Mouse (Mus musculus): Measurements from ENCODE around the gene Creld2. TPM values are rescaled to one million over a fixed set of nuclear protein-coding genes. Genes with fewer than 3 reads are reported as not detected.
A peak's percentile ranks its signal among the peaks of the same experiment; 100 is the strongest.

Creld2 gene
- total RNA-seq, 1 experiment from 2014 or later, result 35.0 TPM

DNA sequence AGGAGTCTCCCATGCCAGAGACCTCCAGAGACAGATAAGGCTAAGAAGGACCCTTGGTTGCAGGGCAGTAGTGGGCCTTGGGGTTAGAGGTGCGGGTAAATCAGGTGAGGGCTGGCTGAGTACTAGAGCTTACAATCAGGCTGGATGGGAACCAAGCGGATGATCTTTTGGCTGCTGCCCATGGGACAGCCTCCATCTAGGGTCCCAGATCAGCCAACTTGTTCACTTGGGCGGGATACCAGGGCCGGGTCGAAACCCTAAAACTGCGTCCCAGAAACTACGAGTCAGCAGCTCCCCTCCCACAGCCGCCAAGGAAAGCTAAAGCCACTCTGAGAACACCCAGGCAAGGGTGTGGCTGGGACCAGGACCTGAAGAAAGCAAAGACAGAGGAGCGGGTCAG lies 33.7 kb downstream of the Creld2 start:
- DNase-seq, result no peak

GRCm38 (mm10) chr15:88854119-88854968 lies 34.9 kb downstream of the Creld2 start:
- peak; percentile 38 for DNase-seq

DNA sequence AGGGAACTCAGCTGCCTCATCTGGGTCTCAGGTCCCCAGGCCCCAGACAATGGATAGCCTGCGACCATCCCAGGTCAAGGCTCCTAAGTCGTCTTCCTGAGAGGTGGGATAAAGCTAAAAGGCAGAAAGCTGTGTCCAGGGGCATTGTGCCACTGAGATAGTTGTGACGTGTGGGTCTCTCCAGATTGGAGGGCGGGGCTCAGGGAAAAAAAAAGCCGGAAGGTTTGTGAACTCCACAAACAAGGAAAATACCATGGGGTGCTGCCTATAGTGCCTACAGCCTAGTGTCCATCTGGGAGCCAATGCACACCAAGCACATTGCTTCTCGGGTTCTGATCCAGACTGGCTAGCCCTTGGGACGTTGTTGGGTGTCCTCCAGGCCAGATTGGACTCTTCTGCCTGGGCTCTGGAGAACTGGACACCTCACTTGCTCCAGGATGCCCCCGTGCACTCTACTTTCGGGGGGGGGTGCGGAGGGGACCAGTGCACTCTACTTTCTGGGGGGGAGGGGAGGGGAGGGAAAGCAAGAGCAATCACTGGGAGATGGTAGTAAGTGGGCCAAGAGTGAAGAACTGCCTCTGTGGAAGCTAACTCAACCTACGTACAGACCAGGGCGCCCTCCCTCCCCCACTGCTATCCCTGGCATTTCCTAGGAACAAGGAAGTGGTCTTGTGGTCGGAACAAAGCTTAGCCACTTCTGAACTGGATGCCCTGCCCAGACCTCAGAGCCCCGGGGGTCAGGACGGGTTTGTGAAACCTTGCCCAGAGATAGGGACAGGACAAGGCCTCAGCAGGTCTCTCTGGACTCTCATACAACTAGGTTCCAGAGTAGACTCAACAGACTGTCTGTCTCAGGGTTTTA lies 35.8 kb downstream of the Creld2 start:
- peak; percentile 40 for DNase-seq

GRCm38 (mm10) chr15:88855896-88856417 lies 36.5 kb downstream of the Creld2 start:
- DNase-seq, result no peak

DNA sequence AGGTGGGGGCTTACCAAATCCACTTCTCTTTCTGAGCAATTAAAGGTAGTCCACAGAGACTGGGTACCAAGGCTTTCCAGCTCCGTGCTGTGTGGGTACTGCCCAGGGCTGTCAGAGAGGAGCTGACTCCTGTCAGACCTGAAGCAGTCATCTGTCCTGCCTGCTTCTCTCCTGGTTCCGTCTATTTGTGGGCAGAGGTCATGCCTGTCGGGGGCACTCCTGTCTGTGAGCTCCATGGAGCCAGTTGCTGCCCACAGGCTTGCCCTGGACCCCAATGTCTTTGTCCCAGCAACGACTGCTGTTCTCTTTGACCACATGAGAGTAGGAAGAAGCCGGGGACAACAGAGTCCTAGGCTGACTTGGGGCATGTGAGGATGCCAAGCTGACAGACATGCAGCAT lies 37.2 kb downstream of the Creld2 start:
- DNase-seq, result no peak

DNA sequence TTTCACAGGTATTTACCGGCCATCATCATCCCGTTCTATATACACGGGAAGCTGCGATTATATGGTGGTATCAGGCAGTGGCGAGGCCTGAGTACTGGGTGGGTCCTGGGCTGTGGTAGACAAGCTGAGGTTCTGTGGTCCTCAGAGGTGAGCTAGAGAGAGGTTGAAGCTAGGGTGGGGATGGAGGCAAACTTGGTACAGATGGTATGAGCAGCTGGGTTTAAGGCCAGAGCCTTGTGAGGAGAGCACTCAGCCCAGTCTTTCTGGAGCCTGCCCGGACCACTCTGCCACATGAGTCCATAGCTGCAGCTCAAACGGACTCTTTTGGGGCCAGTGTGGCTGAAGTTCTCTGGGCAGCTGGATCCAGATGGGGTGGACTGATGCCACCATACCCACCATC lies 37.9 kb downstream of the Creld2 start:
- no peak for DNase-seq

DNA sequence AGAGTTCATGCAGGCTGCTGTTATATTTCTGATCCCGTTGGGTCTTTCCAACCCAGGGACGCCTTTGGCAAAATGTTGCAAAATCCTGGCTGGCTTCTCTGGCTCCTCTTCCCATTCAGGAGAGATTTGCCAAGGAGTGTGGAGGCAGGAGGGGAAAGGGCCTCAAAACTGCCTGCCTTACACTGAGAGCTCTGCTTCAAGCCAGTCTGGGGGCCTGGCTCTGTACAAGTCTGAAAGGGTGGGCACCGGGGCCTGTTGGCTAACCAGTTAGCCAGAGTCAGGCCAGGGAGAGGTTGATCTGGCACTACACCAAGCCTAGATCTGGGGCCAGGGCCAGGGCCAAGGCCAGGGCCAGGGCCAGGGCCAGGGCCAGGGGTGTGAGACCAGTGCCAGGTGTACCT lies 38.7 kb downstream of the Creld2 start:
- DNase-seq, result peak; percentile 73

DNA sequence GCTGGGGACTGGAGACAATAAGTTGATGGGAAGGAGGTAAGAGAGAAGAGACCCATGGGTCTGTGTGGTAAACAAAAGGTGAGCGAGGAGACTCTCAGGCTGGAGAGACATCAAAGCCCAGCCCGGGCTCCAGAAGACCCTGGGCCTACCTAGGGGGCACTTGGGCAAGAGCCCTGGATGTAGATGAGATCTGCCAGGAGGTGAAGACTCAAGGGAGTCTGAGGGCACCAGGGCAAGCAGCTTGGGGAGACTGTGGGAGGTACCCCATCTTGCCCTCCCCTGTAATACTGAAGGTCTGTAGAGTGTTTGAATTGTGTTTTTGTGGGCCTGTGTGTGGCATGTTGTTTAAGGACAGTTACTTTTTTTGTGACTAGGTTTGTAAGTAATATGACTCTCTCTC lies 39.3 kb downstream of the Creld2 start:
- DNase-seq, result no peak

- DNase-seq, result peak; percentile 48
Measured at GRCm38 (mm10) chr15:88859206-88859970, 39.9 kb downstream of the Creld2 start.

DNA sequence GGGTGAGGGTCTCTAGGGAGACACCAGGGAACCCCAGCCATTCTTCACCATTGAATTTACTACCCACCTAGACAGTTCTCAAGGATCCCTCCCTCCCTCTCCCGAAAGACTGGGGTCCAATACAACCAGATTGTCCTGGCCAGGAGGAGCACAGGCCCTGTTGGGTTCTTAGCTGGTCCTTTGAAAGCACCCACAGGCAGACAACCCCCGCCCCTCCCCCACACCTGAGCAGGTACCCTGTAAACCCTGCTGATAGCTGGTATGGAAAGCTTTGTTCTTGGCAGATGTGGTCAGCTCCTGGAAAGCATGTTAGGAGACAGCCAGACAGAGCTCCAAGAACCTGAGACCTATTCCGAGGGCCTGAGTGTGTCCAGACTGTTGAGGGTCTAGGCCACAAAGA lies 41.3 kb downstream of the Creld2 start:
- peak; percentile 21 for DNase-seq

GRCm38 (mm10) chr15:88861772-88862622 lies 42.6 kb downstream of the Creld2 start, which contains the start of gene Pim3:
Pim3 (plus strand) TSS chr15:88862186.
- DNase-seq, result peak; percentile 98

DNA sequence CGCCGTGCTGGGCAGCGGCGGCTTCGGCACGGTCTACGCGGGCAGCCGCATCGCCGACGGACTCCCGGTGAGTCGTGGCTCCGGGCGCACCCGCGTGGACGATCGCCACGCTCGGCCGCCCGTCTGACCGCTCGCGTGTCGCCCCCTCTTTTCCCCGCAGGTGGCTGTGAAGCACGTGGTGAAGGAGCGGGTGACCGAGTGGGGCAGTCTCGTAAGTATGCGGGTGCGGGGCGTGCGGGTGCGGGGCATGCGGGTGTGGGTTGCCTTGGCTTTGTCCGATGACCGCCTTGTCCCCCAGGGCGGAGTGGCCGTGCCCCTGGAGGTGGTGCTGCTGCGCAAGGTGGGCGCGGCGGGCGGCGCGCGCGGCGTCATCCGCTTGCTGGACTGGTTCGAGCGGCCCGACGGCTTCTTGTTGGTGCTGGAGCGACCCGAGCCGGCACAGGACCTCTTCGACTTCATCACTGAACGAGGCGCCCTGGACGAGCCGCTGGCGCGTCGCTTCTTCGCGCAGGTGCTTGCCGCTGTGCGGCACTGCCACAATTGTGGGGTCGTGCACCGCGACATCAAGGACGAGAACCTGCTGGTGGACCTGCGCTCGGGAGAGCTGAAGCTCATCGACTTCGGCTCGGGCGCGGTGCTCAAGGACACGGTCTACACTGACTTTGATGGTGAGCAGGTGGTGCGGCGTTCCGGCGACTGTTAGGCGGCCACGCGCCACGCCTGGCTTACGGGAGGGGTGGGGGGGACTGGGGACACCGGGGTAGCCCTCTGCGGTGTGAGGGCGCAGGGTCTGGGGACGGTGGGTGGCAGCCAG lies 43.6 kb downstream of the Creld2 start:
- DNase-seq, result peak; percentile 72

DNA sequence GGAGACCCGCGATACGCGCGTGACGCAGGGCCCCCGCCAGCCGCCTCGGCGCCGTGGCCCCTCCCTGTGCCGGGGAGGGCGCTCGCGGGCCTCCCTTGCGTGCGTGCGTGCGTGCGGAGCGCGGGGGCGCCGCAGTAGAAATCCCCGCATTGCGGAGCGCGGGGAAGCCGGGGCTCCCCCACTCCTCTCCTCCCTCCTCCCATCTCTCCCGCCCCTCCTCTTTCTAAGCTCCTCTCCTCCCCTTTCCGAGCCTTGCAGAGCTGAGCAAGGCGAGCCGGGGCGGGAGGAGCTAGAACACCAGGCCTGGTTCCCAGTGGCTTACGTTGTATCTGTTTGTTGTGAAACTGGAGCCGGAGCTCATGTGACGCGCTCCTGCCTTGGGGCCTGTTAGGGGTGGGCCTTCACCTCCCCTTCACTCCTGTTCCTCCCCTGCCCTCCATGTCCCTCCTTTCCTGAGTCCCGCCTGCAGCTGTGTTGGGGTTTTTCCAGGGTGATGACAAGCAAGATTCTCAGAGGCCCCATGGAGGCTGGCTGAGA lies 44.3 kb downstream of the Creld2 start:
- DNase-seq, result peak; percentile 96

- DNase-seq, result peak; percentile 56
Measured at GRCm38 (mm10) chr15:88864270-88865030, 45.0 kb downstream of the Creld2 start.

GRCm38 (mm10) chr15:88865061-88865460 lies 45.6 kb downstream of the Creld2 start:
- no peak for DNase-seq

GRCm38 (mm10) chr15:88865888-88866695 lies 46.6 kb downstream of the Creld2 start:
- DNase-seq, result no peak

GRCm38 (mm10) chr15:88866934-88867356 lies 47.5 kb downstream of the Creld2 start:
- peak; percentile 53 for DNase-seq

GRCm38 (mm10) chr15:88867368-88868023 lies 48.0 kb downstream of the Creld2 start:
- peak; percentile 68 for DNase-seq
